Mouse (Mus musculus): ENCODE measurements around the gene 2310033P09Rik. TPM values are rescaled to one million over a fixed set of nuclear protein-coding genes. Genes with fewer than 3 reads are reported as not detected.

2310033P09Rik gene
- 28.7 and 30.8 TPM in 2 replicates for polyA plus RNA-seq (2012; rRNA removed)

GRCm38 (mm10) chr11:59208153-59208831, at the start of gene 2310033P09Rik:
Gene 2310033P09Rik, plus strand, starts transcription at chr11:59208321.

GRCm38 (mm10) chr11:59163255-59164236, 44.6 kb upstream of the 2310033P09Rik start, which contains the start of gene Iba57:
Gene Iba57, minus strand, starts transcription at chr11:59163739.

GRCm38 (mm10) chr11:59182864-59183331, 25.2 kb upstream of the 2310033P09Rik start, which contains the start of gene Gjc2:
Gene Gjc2, minus strand, starts transcription at chr11:59183213.

GRCm38 (mm10) chr11:59192059-59192386, 16.1 kb upstream of the 2310033P09Rik start, which contains the start of gene Guk1:
Gene Guk1, minus strand, starts transcription at chr11:59192212.

GRCm38 (mm10) chr11:59202081-59202995, 5.8 kb upstream of the 2310033P09Rik start, which contains the start of gene Mrpl55:
Gene Mrpl55, plus strand, starts transcription at chr11:59202486.

GRCm38 (mm10) chr11:59228122-59228953, 20.2 kb downstream of the 2310033P09Rik start, which contains the start of gene Arf1:
Gene Arf1, minus strand, starts transcription at chr11:59228270.

Other genes with a start within 250 kb of the 2310033P09Rik start
- gene Trim11, start 230.2 kb upstream of the 2310033P09Rik start, polyA plus RNA-seq (2012; rRNA removed) = 33.3 and 39.5 TPM in 2 replicates
- 0.94 and 1.0 TPM in 2 replicates for gene Obscn, start 71.9 kb upstream of the 2310033P09Rik start, polyA plus RNA-seq (2012; rRNA removed)
- 9.6 and 11.7 TPM in 2 replicates for gene Iba57, start 44.6 kb upstream of the 2310033P09Rik start, polyA plus RNA-seq (2012; rRNA removed)
- 10.5 and 15.1 TPM in 2 replicates for gene Gjc2, start 25.1 kb upstream of the 2310033P09Rik start, polyA plus RNA-seq (2012; rRNA removed)
- gene Guk1, start 16.1 kb upstream of the 2310033P09Rik start, polyA plus RNA-seq (2012; rRNA removed) = 225 and 229 TPM in 2 replicates
- gene Mrpl55, start 5.8 kb upstream of the 2310033P09Rik start, polyA plus RNA-seq (2012; rRNA removed) = 46.3 and 59.7 TPM in 2 replicates
- 678 and 802 TPM in 2 replicates for gene Arf1, start 19.9 kb downstream of the 2310033P09Rik start, polyA plus RNA-seq (2012; rRNA removed)
- not detected in 2 replicates for gene Wnt3a, start 82.4 kb downstream of the 2310033P09Rik start, polyA plus RNA-seq (2012; rRNA removed)
- gene Wnt9a, start 98.6 kb downstream of the 2310033P09Rik start, polyA plus RNA-seq (2012; rRNA removed) = 10.2 and 12.6 TPM in 2 replicates
- gene Prss38, start 167.3 kb downstream of the 2310033P09Rik start, polyA plus RNA-seq (2012; rRNA removed) = not detected in 2 replicates
- 6.4 and 7.4 TPM in 2 replicates for gene Jmjd4, start 241.7 kb downstream of the 2310033P09Rik start, polyA plus RNA-seq (2012; rRNA removed)
- 59.5 and 71.7 TPM in 2 replicates for gene Snap47, start 242.9 kb downstream of the 2310033P09Rik start, polyA plus RNA-seq (2012; rRNA removed)

All from ovary, adult 2 months (tissue).